In genomic region chr3:47817564-47817963, GRCm38 (mm10) we compare ENCODE assay signal across 21 mouse cellular contexts.
DNase-seq lines count a peak whose midpoint lies in the region; ATAC-seq lines count a peak whose summit lies in the region.
"Had no signal": no experiment of that assay in that cellular context is flagged by ENCODE, and none has a peak within 500 bp of the region (broad histone marks: within the 10 kb centered on the region; RNA-seq: fewer than 3 reads in every experiment).

No protein-coding gene starts in this region.

- no peaks in the 10 kb centered on the region for H3K4me1 ChIP-seq in embryonic facial prominence, embryonic 14.5 days (ENCODE audit: control insufficient read depth, insufficient read depth, low read length)
- H3K4me1 ChIP-seq in embryonic facial prominence, embryonic 10.5 days = no peaks in the 10 kb centered on the region
- H3K4me1 ChIP-seq in hindbrain, embryonic 13.5 days (replicated peaks) = no peaks in the 10 kb centered on the region
- H3K4me1 ChIP-seq in hindbrain, embryonic 10.5 days (replicated peaks) = no peaks in the 10 kb centered on the region
- no peaks in the 10 kb centered on the region for H3K4me1 ChIP-seq in hindbrain, embryonic 16.5 days (ENCODE audit: control insufficient read depth, insufficient read depth, low read depth, low read length)
- H3K4me1 ChIP-seq: heart, embryonic 10.5 days; intestine, embryonic 15.5 days; limb, embryonic 12.5 days had no signal

- ATAC-seq in embryonic facial prominence, embryonic 14.5 days (ENCODE audit: low read depth) = peak; percentile 63; the same call in 1 of the 2 replicates
- peak; percentile 73 for ATAC-seq in hindbrain, embryonic 13.5 days (ENCODE audit: low FRiP score)
- peak; percentile 48; the same call in 1 of the 2 replicates for ATAC-seq in hindbrain, embryonic 16.5 days
- ATAC-seq: intestine, embryonic 15.5 days; liver, postnatal 0 days had no signal

- no peak overlapping the region for H3K27ac ChIP-seq in embryonic facial prominence, embryonic 14.5 days (replicated peaks; ENCODE audit: low read depth, low read length)
- no peak overlapping the region for H3K27ac ChIP-seq in embryonic facial prominence, embryonic 10.5 days (replicated peaks)
- H3K27ac ChIP-seq in hindbrain, embryonic 13.5 days = no peak overlapping the region
- no peak overlapping the region for H3K27ac ChIP-seq in hindbrain, embryonic 10.5 days
- no peak overlapping the region for H3K27ac ChIP-seq in hindbrain, embryonic 16.5 days (ENCODE audit: low read depth, low read length)
- H3K27ac ChIP-seq: heart, embryonic 10.5 days; intestine, embryonic 15.5 days; limb, embryonic 12.5 days had no signal

- peak; percentile 13 for DNase-seq in embryonic facial prominence, embryonic 14.5 days (ENCODE audit: low spot score)
- no peak for DNase-seq in embryonic facial prominence, embryonic 10.5 days (ENCODE audit: low spot score)
- no peak for DNase-seq in hindbrain, embryonic 10.5 days (ENCODE audit: low spot score)
- peak; percentile 77 for DNase-seq in Muller cell, postnatal 12 days (ENCODE audit: inconsistent ontology term)
- no peak for DNase-seq in left cerebral cortex, adult 11 months (ENCODE audit: low spot score)
- DNase-seq in layer of hippocampus, postnatal 25 days (ENCODE audit: extremely low spot score in 1 of 2, low spot score in 1 of 2) = no peak
- DNase-seq: adrenal gland, postnatal 14 days; cerebellum, adult 9-10 months; gastrocnemius, postnatal 25 days; kidney, adult 8-10 months; kidney, postnatal 10 days; liver, postnatal 0 days; lung, postnatal 10 days had no signal

- no peak overlapping the region for H3K4me3 ChIP-seq in embryonic facial prominence, embryonic 14.5 days (ENCODE audit: low read depth, low read length)
- H3K4me3 ChIP-seq in embryonic facial prominence, embryonic 10.5 days = no peak overlapping the region
- no peak overlapping the region for H3K4me3 ChIP-seq in hindbrain, embryonic 13.5 days
- H3K4me3 ChIP-seq in hindbrain, embryonic 10.5 days = no peak overlapping the region
- no peak overlapping the region for H3K4me3 ChIP-seq in hindbrain, embryonic 16.5 days (ENCODE audit: low read length)
- H3K4me3 ChIP-seq: heart, embryonic 10.5 days; intestine, embryonic 15.5 days; limb, embryonic 12.5 days; myocyte had no signal

- no peak overlapping the region for H3K4me2 ChIP-seq in embryonic facial prominence, embryonic 14.5 days (ENCODE audit: low read depth, low read length)
- H3K4me2 ChIP-seq in hindbrain, embryonic 13.5 days = no peak overlapping the region
- no peak overlapping the region for H3K4me2 ChIP-seq in hindbrain, embryonic 16.5 days (ENCODE audit: low read length)
- H3K4me2 ChIP-seq: intestine, embryonic 15.5 days; limb, embryonic 12.5 days; liver, embryonic 11.5 days; midbrain, embryonic 11.5 days had no signal

- no peak overlapping the region for H3K9ac ChIP-seq in embryonic facial prominence, embryonic 14.5 days (ENCODE audit: low read depth, low read length)
- H3K9ac ChIP-seq in hindbrain, embryonic 13.5 days = no peak overlapping the region
- no peak overlapping the region for H3K9ac ChIP-seq in hindbrain, embryonic 16.5 days (ENCODE audit: low read depth, low read length)
- H3K9ac ChIP-seq: intestine, embryonic 15.5 days; limb, embryonic 12.5 days; liver, postnatal 0 days had no signal

- H3K27me3 ChIP-seq in embryonic facial prominence, embryonic 14.5 days (replicated peaks; ENCODE audit: control insufficient read depth, insufficient read depth, low read length) = no peaks in the 10 kb centered on the region
- H3K27me3 ChIP-seq in embryonic facial prominence, embryonic 10.5 days (replicated peaks; ENCODE audit: low read depth, poor library complexity, severe bottlenecking) = no peaks in the 10 kb centered on the region
- no peaks in the 10 kb centered on the region for H3K27me3 ChIP-seq in hindbrain, embryonic 13.5 days
- H3K27me3 ChIP-seq in hindbrain, embryonic 10.5 days (ENCODE audit: insufficient read depth, poor library complexity, severe bottlenecking) = no peaks in the 10 kb centered on the region
- no peaks in the 10 kb centered on the region for H3K27me3 ChIP-seq in hindbrain, embryonic 16.5 days (replicated peaks; ENCODE audit: control insufficient read depth, insufficient read depth, low read length)
- H3K27me3 ChIP-seq: intestine, embryonic 15.5 days; limb, embryonic 12.5 days had no signal

- no peaks in the 10 kb centered on the region for H3K36me3 ChIP-seq in embryonic facial prominence, embryonic 14.5 days (ENCODE audit: control insufficient read depth, insufficient read depth, low read length)
- H3K36me3 ChIP-seq in embryonic facial prominence, embryonic 10.5 days (replicated peaks) = no peaks in the 10 kb centered on the region
- no peaks in the 10 kb centered on the region for H3K36me3 ChIP-seq in hindbrain, embryonic 13.5 days
- H3K36me3 ChIP-seq in hindbrain, embryonic 10.5 days = no peaks in the 10 kb centered on the region
- no peaks in the 10 kb centered on the region for H3K36me3 ChIP-seq in hindbrain, embryonic 16.5 days (ENCODE audit: control insufficient read depth, insufficient read depth, low read length)
- H3K36me3 ChIP-seq: heart, embryonic 10.5 days; intestine, embryonic 15.5 days; limb, embryonic 12.5 days had no signal

- 0 out of 2 replicates have a peak, but pooled peaks cover 12% of the 10 kb centered on the region for H3K9me3 ChIP-seq in embryonic facial prominence, embryonic 14.5 days (ENCODE audit: control insufficient read depth, low read length)
- H3K9me3 ChIP-seq in embryonic facial prominence, embryonic 10.5 days = no peaks in the 10 kb centered on the region
- peaks cover 5% of the 10 kb centered on the region; the same call in 1 of the 2 replicates for H3K9me3 ChIP-seq in hindbrain, embryonic 13.5 days
- peaks cover 2% of the 10 kb centered on the region; the same call in 1 of the 2 replicates for H3K9me3 ChIP-seq in hindbrain, embryonic 10.5 days
- H3K9me3 ChIP-seq in hindbrain, embryonic 16.5 days (ENCODE audit: control insufficient read depth, low read length) = peaks cover 3% of the 10 kb centered on the region; the same call in 1 of the 2 replicates
- H3K9me3 ChIP-seq: intestine, embryonic 15.5 days; limb, embryonic 12.5 days had no signal

- 74% methylated on average over 4 of the region's 4 CpGs for WGBS in embryonic facial prominence, embryonic 14.5 days
- 84% methylated on average over 4 of the region's 4 CpGs for WGBS in embryonic facial prominence, embryonic 10.5 days
- 73% methylated on average over 4 of the region's 4 CpGs for whole genome bisulfite sequencing in hindbrain, embryonic 13.5 days
- 89% methylated on average over 4 of the region's 4 CpGs for WGBS in hindbrain, embryonic 10.5 days
- WGBS in hindbrain, embryonic 16.5 days = 60% methylated on average over 4 of the region's 4 CpGs

Comparison
In these comparisons a context has a peak if more than half of its experiments do, and no peak if none do; other contexts are left out.
1. DNase-seq: peak in embryonic facial prominence, embryonic 14.5 days (single experiment) and Muller cell, postnatal 12 days (single experiment); none in embryonic facial prominence, embryonic 10.5 days (single experiment), hindbrain, embryonic 10.5 days (single experiment), left cerebral cortex, adult 11 months (single experiment) and layer of hippocampus, postnatal 25 days (0 of 2).
2. Peak in every context shown above with its lines, with median percentiles within 50 percentile points of each other: ATAC-seq.